Mouse (Mus musculus) megakaryocyte, embryonic 14.5 days (primary cell): ENCODE measurements around the gene Rfk.

Experiments used
- FLI1 ChIP-seq: IDR thresholded peaks from 2 replicates; pipeline ENCODE4 v1.6.1; 2012; ENCODE audit warnings: low read length, inconsistent platforms, mixed read lengths
- GATA1 ChIP-seq: IDR thresholded peaks from 3 replicates; pipeline ENCODE4 v1.6.1; 2012; ENCODE audit warnings: mixed read lengths, low read length, inconsistent platforms, borderline replicate concordance

DNA sequence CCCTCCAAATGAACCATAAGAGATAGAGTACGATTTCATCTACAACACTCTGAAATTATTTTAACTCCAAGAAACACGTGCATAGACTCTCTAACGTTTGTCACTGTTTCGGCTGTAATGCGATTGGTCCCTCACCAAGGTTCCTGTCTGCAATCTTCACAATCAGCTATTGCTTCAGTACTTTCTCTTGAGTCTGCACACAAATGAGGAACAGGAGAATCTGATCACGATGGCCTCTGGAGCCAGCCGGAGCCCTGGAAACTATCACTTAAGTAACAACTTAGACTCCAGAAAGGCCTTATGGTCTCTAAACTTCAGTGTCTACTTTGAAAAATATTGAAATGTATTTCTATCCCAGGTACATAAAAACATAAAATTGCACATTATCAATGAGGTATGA lies 49.0 kb upstream of the Rfk start:
- TF ChIP-seq GATA1, result no peak
- no peak for TF ChIP-seq FLI1
